Mouse (Mus musculus): ENCODE measurements around the gene Gm20388. TPM values are rescaled to one million over a fixed set of nuclear protein-coding genes. Genes with fewer than 3 reads are reported as not detected.

Gm20388 gene
- polyA plus RNA-seq, 1 experiment from 2014 or later, result 12.4 TPM

GRCm38 (mm10) chr8:123319522-123320164 is 3409.0 kb downstream of the Gm20388 start:
- Histone ChIP-seq H3K4me1 (ENCODE audit: control insufficient read depth, insufficient read depth, low read depth, low read length) (peaks cover 7% of the 10 kb centered on the region), H3K27me3 (replicated peaks; ENCODE audit: control insufficient read depth, insufficient read depth, low read length) (no peaks in the 10 kb centered on the region), H3K9me3 (ENCODE audit: control insufficient read depth, low read length) (no peaks in the 10 kb centered on the region), H3K4me3 (ENCODE audit: low read length) (no peak overlapping the region), H3K36me3 (ENCODE audit: control insufficient read depth, insufficient read depth, low read length) (no peaks in the 10 kb centered on the region), H3K4me2 (ENCODE audit: low read length) (no peak overlapping the region), H3K9ac (ENCODE audit: low read depth, low read length) (no peak overlapping the region), H3K27ac (ENCODE audit: low read depth, low read length) (no peak overlapping the region)
- no peak for ATAC-seq
- 36% methylated on average over 7 of the region's 7 CpGs for WGBS

- H3K4me1 ChIP-seq (ENCODE audit: control insufficient read depth, insufficient read depth, low read depth, low read length), result no peaks in the 10 kb centered on the region; the same call in 1 of the 2 replicates
- WGBS, result 92% methylated on average over 2 of the region's 2 CpGs
- no peak overlapping the region for H3K9ac ChIP-seq (ENCODE audit: low read depth, low read length)
- ATAC-seq, result no peak
- no peak overlapping the region for H3K27ac ChIP-seq (ENCODE audit: low read depth, low read length)
- no peaks in the 10 kb centered on the region for H3K9me3 ChIP-seq (ENCODE audit: control insufficient read depth, low read length)
- no peaks in the 10 kb centered on the region for H3K36me3 ChIP-seq (ENCODE audit: control insufficient read depth, insufficient read depth, low read length)
- no peak overlapping the region for H3K4me3 ChIP-seq (ENCODE audit: low read length)
- H3K4me2 ChIP-seq (ENCODE audit: low read length), result no peak overlapping the region
- H3K27me3 ChIP-seq (replicated peaks; ENCODE audit: control insufficient read depth, insufficient read depth, low read length), result no peaks in the 10 kb centered on the region
Observed at GRCm38 (mm10) chr8:123328552-123328951, 3417.9 kb downstream of the Gm20388 start.

GRCm38 (mm10) chr8:123329350-123329749 is 3418.7 kb downstream of the Gm20388 start:
- Histone ChIP-seq H3K27me3 (replicated peaks; ENCODE audit: control insufficient read depth, insufficient read depth, low read length) (no peaks in the 10 kb centered on the region), H3K4me2 (ENCODE audit: low read length) (no peak overlapping the region), H3K9me3 (ENCODE audit: control insufficient read depth, low read length) (no peaks in the 10 kb centered on the region), H3K9ac (ENCODE audit: low read depth, low read length) (no peak overlapping the region), H3K36me3 (ENCODE audit: control insufficient read depth, insufficient read depth, low read length) (no peaks in the 10 kb centered on the region), H3K4me1 (ENCODE audit: control insufficient read depth, insufficient read depth, low read depth, low read length) (peaks cover 7% of the 10 kb centered on the region), H3K4me3 (ENCODE audit: low read length) (no peak overlapping the region), H3K27ac (ENCODE audit: low read depth, low read length) (no peak overlapping the region)
- no peak for ATAC-seq
- WGBS, result 90% methylated on average over 4 of the region's 4 CpGs

- Histone ChIP-seq H3K36me3 (ENCODE audit: control insufficient read depth, insufficient read depth, low read length) (no peaks in the 10 kb centered on the region), H3K27me3 (replicated peaks; ENCODE audit: control insufficient read depth, insufficient read depth, low read length) (no peaks in the 10 kb centered on the region), H3K9ac (ENCODE audit: low read depth, low read length) (no peak overlapping the region), H3K27ac (ENCODE audit: low read depth, low read length) (no peak overlapping the region), H3K4me1 (ENCODE audit: control insufficient read depth, insufficient read depth, low read depth, low read length) (peaks cover 13% of the 10 kb centered on the region), H3K9me3 (ENCODE audit: control insufficient read depth, low read length) (no peaks in the 10 kb centered on the region), H3K4me2 (ENCODE audit: low read length) (no peak overlapping the region), H3K4me3 (ENCODE audit: low read length) (no peak overlapping the region)
- ATAC-seq, result no peak
- WGBS, result 66% methylated on average over 5 of the region's 5 CpGs
Observed at GRCm38 (mm10) chr8:123329961-123330360, 3419.3 kb downstream of the Gm20388 start.

GRCm38 (mm10) chr8:123330701-123331100 is 3420.1 kb downstream of the Gm20388 start:
- WGBS, result 75% methylated on average over 6 of the region's 6 CpGs
- no peak for ATAC-seq

GRCm38 (mm10) chr8:123331301-123331700 is 3420.7 kb downstream of the Gm20388 start:
- peak overlapping the region; percentile 97 for H3K27ac ChIP-seq (ENCODE audit: low read depth, low read length)
- WGBS, result 90% methylated on average over 2 of the region's 2 CpGs
- no peaks in the 10 kb centered on the region for H3K36me3 ChIP-seq (ENCODE audit: control insufficient read depth, insufficient read depth, low read length)
- no peaks in the 10 kb centered on the region for H3K27me3 ChIP-seq (replicated peaks; ENCODE audit: control insufficient read depth, insufficient read depth, low read length)
- H3K4me3 ChIP-seq (ENCODE audit: low read length), result no peak overlapping the region; the same call in 1 of the 2 replicates
- H3K9ac ChIP-seq (ENCODE audit: low read depth, low read length), result no peak overlapping the region
- H3K9me3 ChIP-seq (ENCODE audit: control insufficient read depth, low read length), result no peaks in the 10 kb centered on the region
- H3K4me1 ChIP-seq (ENCODE audit: control insufficient read depth, insufficient read depth, low read depth, low read length), result peaks cover 16% of the 10 kb centered on the region
- no peak for ATAC-seq
- peak overlapping the region; percentile 74 for H3K4me2 ChIP-seq (ENCODE audit: low read length)

More at GRCm38 (mm10) chr8:123330701-123331100, 3420.1 kb downstream of the Gm20388 start:
- Histone ChIP-seq H3K9ac (ENCODE audit: low read depth, low read length) (no peak overlapping the region), H3K4me3 (ENCODE audit: low read length) (no peak overlapping the region), H3K27me3 (replicated peaks; ENCODE audit: control insufficient read depth, insufficient read depth, low read length) (no peaks in the 10 kb centered on the region), H3K27ac (ENCODE audit: low read depth, low read length) (no peak overlapping the region), H3K9me3 (ENCODE audit: control insufficient read depth, low read length) (no peaks in the 10 kb centered on the region), H3K4me2 (ENCODE audit: low read length) (no peak overlapping the region), H3K4me1 (ENCODE audit: control insufficient read depth, insufficient read depth, low read depth, low read length) (peaks cover 16% of the 10 kb centered on the region), H3K36me3 (ENCODE audit: control insufficient read depth, insufficient read depth, low read length) (no peaks in the 10 kb centered on the region)

- Histone ChIP-seq H3K4me2 (ENCODE audit: low read length) (peak overlapping the region; percentile 74), H3K27ac (ENCODE audit: low read depth, low read length) (peak overlapping the region; percentile 97), H3K36me3 (ENCODE audit: control insufficient read depth, insufficient read depth, low read length) (no peaks in the 10 kb centered on the region), H3K27me3 (replicated peaks; ENCODE audit: control insufficient read depth, insufficient read depth, low read length) (no peaks in the 10 kb centered on the region), H3K9ac (ENCODE audit: low read depth, low read length) (peak overlapping the region; percentile 92), H3K4me1 (ENCODE audit: control insufficient read depth, insufficient read depth, low read depth, low read length) (peaks cover 16% of the 10 kb centered on the region), H3K9me3 (ENCODE audit: control insufficient read depth, low read length) (no peaks in the 10 kb centered on the region), H3K4me3 (ENCODE audit: low read length) (peak overlapping the region; percentile 84)
- ATAC-seq, result peak; percentile 26
- 18% methylated on average over 8 of the region's 8 CpGs for WGBS
Observed at GRCm38 (mm10) chr8:123331810-123332209, 3421.2 kb downstream of the Gm20388 start.

- Histone ChIP-seq H3K4me1 (ENCODE audit: control insufficient read depth, insufficient read depth, low read depth, low read length) (peaks cover 16% of the 10 kb centered on the region), H3K9me3 (ENCODE audit: control insufficient read depth, low read length) (no peaks in the 10 kb centered on the region), H3K4me2 (ENCODE audit: low read length) (peak within 1 kb of the TSS; percentile 74), H3K27ac (ENCODE audit: low read depth, low read length) (peak within 1 kb of the TSS; percentile 97), H3K4me3 (ENCODE audit: low read length) (peak within 1 kb of the TSS; percentile 84), H3K9ac (ENCODE audit: low read depth, low read length) (peak within 1 kb of the TSS; percentile 92), H3K36me3 (ENCODE audit: control insufficient read depth, insufficient read depth, low read length) (no peaks in the 10 kb centered on the region), H3K27me3 (replicated peaks; ENCODE audit: control insufficient read depth, insufficient read depth, low read length) (no peaks in the 10 kb centered on the region)
- ATAC-seq, result peak; percentile 90
- WGBS, result under 1% methylated on average over 75 of the region's 85 CpGs
Observed at GRCm38 (mm10) chr8:123332262-123333090, 3421.8 kb downstream of the Gm20388 start, which contains the start of gene Spire2. Gene Spire2 (plus strand): TSS chr8:123332713.

- WGBS, result under 1% methylated on average over 16 of the region's 21 CpGs
- Histone ChIP-seq H3K27me3 (replicated peaks; ENCODE audit: control insufficient read depth, insufficient read depth, low read length) (no peaks in the 10 kb centered on the region), H3K27ac (ENCODE audit: low read depth, low read length) (peak overlapping the region; percentile 97), H3K4me1 (ENCODE audit: control insufficient read depth, insufficient read depth, low read depth, low read length) (peaks cover 16% of the 10 kb centered on the region), H3K36me3 (ENCODE audit: control insufficient read depth, insufficient read depth, low read length) (no peaks in the 10 kb centered on the region), H3K4me2 (ENCODE audit: low read length) (peak overlapping the region; percentile 74), H3K9ac (ENCODE audit: low read depth, low read length) (peak overlapping the region; percentile 92), H3K9me3 (ENCODE audit: control insufficient read depth, low read length) (no peaks in the 10 kb centered on the region), H3K4me3 (ENCODE audit: low read length) (peak overlapping the region; percentile 84)
- ATAC-seq, result peak; percentile 31; the same call in 1 of the 2 replicates
Observed at GRCm38 (mm10) chr8:123333091-123333587, 3422.5 kb downstream of the Gm20388 start.
